Mouse (Mus musculus) CH12.LX (cell line): ENCODE data around the gene Trim5. TPM values are rescaled to one million over a fixed set of nuclear protein-coding genes. Genes with fewer than 3 reads are reported as not detected.

ENCODE experiments used
- DNase-seq: peaks from one replicate; pipeline ENCODE4 v3.0.0-alpha.2; 2013; ENCODE audit errors: extremely low read depth
- H3K27ac ChIP-seq: 2 replicates; pipeline ENCODE4 v1.5.1; 2012; ENCODE audit warnings: low read depth, mild to moderate bottlenecking, control low read depth, moderate library complexity; ENCODE audit not compliant: insufficient read depth
- H3K27me3 ChIP-seq: replicated peaks from 2 replicates; pipeline ENCODE3; 2012; ENCODE audit warnings: inconsistent platforms
- H3K36me3 ChIP-seq, 2 experiments: replicated peaks in 1 of 2; 2 replicates each; pipeline versions ENCODE3 to v1.6.1; 2012; ENCODE audit warnings: inconsistent platforms in 1 of 2, low read length in 1 of 2, mild to moderate bottlenecking in 1 of 2, mixed read lengths in 1 of 2, moderate library complexity in 1 of 2; ENCODE audit not compliant: control insufficient read depth in 1 of 2, insufficient read depth in 1 of 2
- H3K4me1 ChIP-seq, 2 experiments: 2 replicates each; pipeline ENCODE4 v1.6.1; 2012; ENCODE audit warnings: inconsistent platforms in 1 of 2, moderate library complexity in 1 of 2; ENCODE audit not compliant: insufficient read depth in 2 of 2, control insufficient read depth in 1 of 2
- H3K4me2 ChIP-seq: 2 replicates; pipeline ENCODE4 v1.6.1; 2012; ENCODE audit warnings: low read depth, mild to moderate bottlenecking, control low read depth; ENCODE audit not compliant: poor library complexity, insufficient read depth, severe bottlenecking
- H3K4me3 ChIP-seq, 3 experiments: fragments of 150-350 bp in 1 of 3; sonication (generic) in 1 of 3; replicated peaks in 1 of 3; 2 replicates each; pipeline versions ENCODE3 to v1.5.1; 2011 to 2012; ENCODE audit warnings: low read depth in 2 of 3, low read length in 2 of 3, mild to moderate bottlenecking in 2 of 3, moderate library complexity in 2 of 3, control low read depth in 1 of 3, improper control_type of control experiment in 1 of 3, inconsistent platforms in 1 of 3, mixed read lengths in 1 of 3; ENCODE audit not compliant: poor library complexity in 1 of 3
- H3K79me2 ChIP-seq: replicated peaks from 2 replicates; pipeline ENCODE4 v1.6.1; 2012; ENCODE audit warnings: mild to moderate bottlenecking, moderate library complexity; ENCODE audit not compliant: control insufficient read depth, poor library complexity, insufficient read depth, severe bottlenecking; ENCODE audit errors: extremely low read depth
- H3K9ac ChIP-seq: 2 replicates; pipeline ENCODE4 v1.6.1; 2012; ENCODE audit warnings: low read depth, mild to moderate bottlenecking, control low read depth, moderate library complexity; ENCODE audit not compliant: insufficient read depth
- H3K9me3 ChIP-seq: replicated peaks from 2 replicates; pipeline ENCODE3; 2012; ENCODE audit warnings: low read length, inconsistent platforms, mixed read lengths
- BHLHE40 ChIP-seq: IDR thresholded peaks from 2 replicates; pipeline ENCODE4 v1.6.1; 2011; ENCODE audit warnings: mild to moderate bottlenecking, low read depth, low read length, improper control_type of control experiment
- CTCF ChIP-seq, 2 experiments: IDR thresholded peaks in 1 of 2; conservative IDR thresholded peaks in 1 of 2; 2 replicates each; pipeline ENCODE4 v1.5.1; 2011 to 2012; ENCODE audit warnings: low read depth in 2 of 2, low read length in 2 of 2, improper control_type of control experiment in 1 of 2, inconsistent platforms in 1 of 2, mild to moderate bottlenecking in 1 of 2, moderate library complexity in 1 of 2
- E2F4 ChIP-seq: IDR thresholded peaks from 2 replicates; pipeline ENCODE4 v1.6.1; 2011; ENCODE audit warnings: low read depth, low read length, improper control_type of control experiment; ENCODE audit not compliant: insufficient replicate concordance
- ELF1 ChIP-seq: IDR thresholded peaks from 2 replicates; pipeline ENCODE4 v1.6.1; 2014; ENCODE audit warnings: low read depth, mild to moderate bottlenecking, inconsistent platforms, low read length, improper control_type of control experiment
- ETS1 ChIP-seq: conservative IDR thresholded peaks from 2 replicates; pipeline ENCODE4 v1.6.1; 2012; ENCODE audit warnings: low read depth, mild to moderate bottlenecking, inconsistent platforms, low read length, improper control_type of control experiment, moderate library complexity
- IRF4 ChIP-seq: IDR thresholded peaks from 2 replicates; pipeline ENCODE4 v1.6.1; 2014; ENCODE audit warnings: low read depth, mild to moderate bottlenecking, inconsistent platforms, low read length, improper control_type of control experiment
- JUN ChIP-seq: IDR thresholded peaks from 2 replicates; pipeline ENCODE4 v1.6.1; 2011; ENCODE audit warnings: low read depth, mild to moderate bottlenecking, low read length, improper control_type of control experiment, moderate library complexity; ENCODE audit not compliant: insufficient read depth
- MAFK ChIP-seq: IDR thresholded peaks from 2 replicates; pipeline ENCODE4 v1.6.1; 2011; ENCODE audit warnings: low read length, improper control_type of control experiment; ENCODE audit not compliant: insufficient replicate concordance
- MAZ ChIP-seq: IDR thresholded peaks from 2 replicates; pipeline ENCODE4 v1.6.1; 2012; ENCODE audit warnings: low read depth, mild to moderate bottlenecking, inconsistent platforms, low read length, improper control_type of control experiment, moderate library complexity
- MYC ChIP-seq: IDR thresholded peaks from 2 replicates; pipeline ENCODE4 v1.6.1; 2011; ENCODE audit warnings: low read depth, mild to moderate bottlenecking, improper control_type of control experiment, low read length
- PAX5 ChIP-seq: IDR thresholded peaks from 2 replicates; pipeline ENCODE4 v1.6.1; 2012; ENCODE audit warnings: low read length, inconsistent platforms, mixed read lengths
- RCOR1 ChIP-seq: conservative IDR thresholded peaks from 2 replicates; pipeline ENCODE4 v1.6.1; 2012; ENCODE audit warnings: low read depth, mild to moderate bottlenecking, inconsistent platforms, low read length, improper control_type of control experiment
- SIN3A ChIP-seq: IDR thresholded peaks from 2 replicates; pipeline ENCODE4 v1.6.1; 2012; ENCODE audit warnings: low read length, improper control_type of control experiment, inconsistent platforms
- SMC3 ChIP-seq: IDR thresholded peaks from 2 replicates; pipeline ENCODE4 v1.6.1; 2011; ENCODE audit warnings: low read depth, low read length, improper control_type of control experiment
- TCF12 ChIP-seq: IDR thresholded peaks from 2 replicates; pipeline ENCODE4 v1.6.1; 2014; ENCODE audit warnings: low read depth, mild to moderate bottlenecking, inconsistent platforms, low read length, improper control_type of control experiment
- ZC3H11A ChIP-seq: IDR thresholded peaks from 2 replicates; pipeline ENCODE4 v1.6.1; 2012; ENCODE audit warnings: low read depth, mild to moderate bottlenecking, inconsistent platforms, low read length, improper control_type of control experiment
- dilution Hi-C: fragments of 300-500 bp; cut with MboI; formaldehyde crosslinking; loops from 2 replicates; pipeline ENCODE4 v1.14.3; 2020; ENCODE audit warnings: low sequenced_read_pairs; ENCODE audit not compliant: extremely low pct_unique_long_range_greater_than_20kb, extremely low pct_ligation_motif_present
- in situ Hi-C: fragments of 300-500 bp; cut with MboI; formaldehyde crosslinking; loops from 3 replicates; pipeline ENCODE4 v1.14.3; 2019; ENCODE audit warnings: low sequenced_read_pairs, low pct_ligation_motif_present, low pct_unique_long_range_greater_than_20kb, mixed read lengths
- polyA plus RNA-seq: library from polyadenylated mRNA; unstranded; fragments of >175 nt; gene quantifications from 2 replicates; pipeline ENCODE4 v1.2.1, GENCODE M21; 2012; ENCODE audit warnings: low read depth; ENCODE audit not compliant: insufficient read length
- total RNA-seq, 2 experiments: library from RNA; depleted of rRNA; stranded (reverse); fragments of 300-350 nt in 1 of 2; fragments of >200 nt in 1 of 2; gene quantifications; 2 replicates each; pipeline ENCODE4 v1.2.3; 2012 to 2014

The Trim5 gene
- total and polyA plus RNA-seq, 3 experiments = 4.5 to 7.8 (median 6.5) TPM

GRCm38 (mm10) chr7:104231203-104231602, 56.7 kb downstream of the Trim5 start (continued):
- no peak; the same call in 1 of the 2 replicates for TF ChIP-seq MAFK
- peak; percentile 41; the same call in 1 of the 2 replicates for TF ChIP-seq IRF4
- no peak for TF ChIP-seq ETS1
- TF ChIP-seq MYC = no peak
- 0 out of 2 replicates have a peak, but pooled peaks have one; percentile 5 for TF ChIP-seq ZC3H11A
- TF ChIP-seq E2F4 = no peak
- no peak for TF ChIP-seq SIN3A
- no peak for TF ChIP-seq TCF12
- no peak for TF ChIP-seq RCOR1
- TF ChIP-seq PAX5 = no peak
- TF ChIP-seq ELF1 = no peak
- peak; percentile 86 to 92 for TF ChIP-seq CTCF (conservative IDR thresholded peaks at IDR 0.05 in 1 of 2, IDR thresholded peaks at IDR 0.05 in 1 of 2; ENCODE audit: low read depth in 2 of 2, low read length in 2 of 2)
- TF ChIP-seq MAZ = no peak
- TF ChIP-seq JUN = no peak
- no peak for TF ChIP-seq BHLHE40

- Histone ChIP-seq H3K9ac (no peak within 1 kb of the TSS), H3K36me3 (no peaks in the 10 kb centered on the region), H3K4me3 (no peak within 1 kb of the TSS), H3K27me3 (no peaks in the 10 kb centered on the region), H3K79me2 (no peaks in the 10 kb centered on the region), H3K4me2 (no peak within 1 kb of the TSS), H3K4me1 (peaks cover 0 to 11% of the 10 kb centered on the region in 2 experiments; a peak in 2 of 4 replicates), H3K9me3 (no peaks in the 10 kb centered on the region), H3K27ac (no peak within 1 kb of the TSS)
- TF ChIP-seq SMC3 (no peak), ZC3H11A (no peak), MAZ (no peak), ELF1 (no peak), SIN3A (no peak)
- dilution Hi-C loops = no loop called here
- in situ Hi-C loops = no loop called here
- no peak for DNase-seq
These were observed 69.0 kb downstream of the Trim5 start, which contains the start of gene Trim6 for GRCm38 (mm10) chr7:104218701-104219569. TSS of gene Trim6 (plus strand) at chr7:104218793.
